ENCODE assay signal across 14 mouse cellular contexts in genomic region chr4:142388476-142388875, GRCm38 (mm10).
DNase-seq lines count a peak whose midpoint lies in the region; ATAC-seq and TF ChIP-seq lines count a peak whose summit lies in the region.
"Had no signal": no experiment of that assay in that cellular context is flagged by ENCODE, and none has a peak within 500 bp of the region (broad histone marks: within the 10 kb centered on the region; RNA-seq: fewer than 3 reads in every experiment).

No protein-coding gene starts in this region.

- no peak for TF ChIP-seq POLR2A in cerebellum, adult 2 months (IDR thresholded peaks at IDR 0.05; ENCODE audit: borderline replicate concordance, insufficient read depth, low read length)

- peaks cover 14% of the 10 kb centered on the region for H3K4me1 ChIP-seq in cerebellum, adult 2 months (ENCODE audit: control insufficient read depth, insufficient read depth, low read length)
- H3K4me1 ChIP-seq: heart, embryonic 10.5 days; limb, embryonic 15.5 days had no signal

- no peak for ATAC-seq in megakaryocyte progenitor cell, adult 5-6 weeks (replicated peaks; ENCODE audit: poor library complexity)
- no peak for ATAC-seq in monocyte, adult 5-6 weeks (replicated peaks; ENCODE audit: insufficient number of reproducible peaks, low FRiP score, low TSS enrichment, poor library complexity, severe bottlenecking)
- ATAC-seq: forebrain, embryonic 15.5 days had no signal

- TF ChIP-seq CTCF in cerebellum, adult 2 months (IDR thresholded peaks at IDR 0.05; ENCODE audit: borderline replicate concordance, insufficient read depth, low read depth, low read length), result peak; percentile 36; the same call in 1 of the 2 replicates
- TF ChIP-seq CTCF in left cerebral cortex, adult 2 months (IDR thresholded peaks at IDR 0.05), result peak; percentile 29

- H3K27ac ChIP-seq in cerebellum, adult 2 months (ENCODE audit: insufficient read depth, low read length), result no peak overlapping the region
- no peak overlapping the region for H3K27ac ChIP-seq in left cerebral cortex, adult 2 months
- H3K27ac ChIP-seq: forebrain, embryonic 15.5 days; heart, embryonic 10.5 days; hindbrain, embryonic 15.5 days; limb, embryonic 15.5 days had no signal

- DNase-seq in cerebellum, adult 2 months, result no peak
- no peak for DNase-seq in cerebellum, adult 11 months
- DNase-seq in left cerebral cortex, adult 2 months (ENCODE audit: extremely low spot score in 1 of 2, low spot score in 2 of 2), result no peak
- no peak for DNase-seq in left cerebral cortex, postnatal 25 days (ENCODE audit: low spot score in 2 of 2)
- DNase-seq in A20 (ENCODE audit: low read depth, low spot score) (peak; percentile 11), ZHBTc4 (ENCODE audit: low read depth, low spot score) (peak; percentile 45)
- DNase-seq: adrenal gland, postnatal 10 days; kidney, adult 9 months had no signal

- intact Hi-C loops in left cerebral cortex, adult 2 months (cut with DNase I), result no loop called here
- intact Hi-C loops in left cerebral cortex, postnatal 25 days (cut with DNase I), result no loop called here

- WGBS in cerebellum, adult 2 months, result 78% methylated on average over 6 of the region's 6 CpGs

- no peak overlapping the region for H3K4me3 ChIP-seq in cerebellum, adult 2 months (replicated peaks; ENCODE audit: insufficient read depth, low read depth, low read length)
- H3K4me3 ChIP-seq in left cerebral cortex, adult 2 months, result no peak overlapping the region
- H3K4me3 ChIP-seq: forebrain, embryonic 15.5 days; heart, embryonic 10.5 days; hindbrain, embryonic 15.5 days; limb, embryonic 15.5 days had no signal

- H3K27me3 ChIP-seq in cerebellum, adult 2 months (ENCODE audit: control insufficient read depth, insufficient read depth, low read length), result no peaks in the 10 kb centered on the region
- H3K27me3 ChIP-seq: forebrain, embryonic 15.5 days; hindbrain, embryonic 15.5 days; limb, embryonic 15.5 days had no signal

Comparison
In these comparisons a context has a peak if more than half of its experiments do, and no peak if none do; other contexts are left out.
1. DNase-seq: peak in A20 (single experiment) and ZHBTc4 (single experiment); none in cerebellum, adult 2 months (0 of 2), cerebellum, adult 11 months (single experiment), left cerebral cortex, adult 2 months (0 of 2) and left cerebral cortex, postnatal 25 days (0 of 2).